Mouse (Mus musculus): ENCODE data around the gene Smim12.

DNA sequence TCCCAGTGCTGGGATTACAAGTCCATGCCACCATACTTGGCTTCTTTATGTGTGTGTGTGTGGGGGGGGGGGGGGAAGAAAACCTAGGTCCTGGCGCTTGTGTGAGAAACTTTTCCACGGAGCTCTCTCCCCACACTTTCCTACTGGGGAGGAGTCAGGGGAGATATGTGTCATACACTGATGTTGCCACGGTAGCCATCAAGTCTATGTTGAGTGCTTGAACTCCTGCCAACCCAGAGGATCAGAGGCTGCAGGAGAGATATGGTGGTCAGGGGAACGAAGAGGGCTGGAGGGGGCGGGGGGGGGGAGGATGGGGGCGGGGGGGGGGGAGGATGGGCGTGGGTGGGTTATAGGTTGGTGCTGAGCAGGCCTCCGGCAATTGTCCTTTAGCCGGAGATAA is 27.8 kb upstream of the Smim12 start:
- TF ChIP-seq CTCF (IDR thresholded peaks at IDR 0.05 in 2 of 3, conservative IDR thresholded peaks at IDR 0.05 in 1 of 3; ENCODE audit: control insufficient read depth in 1 of 3, insufficient read depth in 1 of 3, low read depth in 2 of 3, low read length in 3 of 3, poor library complexity in 1 of 3, severe bottlenecking in 1 of 3) (no peak), ZNF384 (IDR thresholded peaks at IDR 0.05; ENCODE audit: low read depth, low read length) (no peak), GATA1 (IDR thresholded peaks at IDR 0.05; ENCODE audit: low read depth, low read length) (no peak), NELFE (IDR thresholded peaks at IDR 0.05; ENCODE audit: low read depth, low read length) (no peak), GABPA (IDR thresholded peaks at IDR 0.05; ENCODE audit: low read depth, low read length) (no peak), TBP (IDR thresholded peaks at IDR 0.05; ENCODE audit: low read depth, low read length) (no peak), TCF12 (IDR thresholded peaks at IDR 0.05; ENCODE audit: low read depth, low read length) (no peak), HCFC1 (IDR thresholded peaks at IDR 0.05; ENCODE audit: low read depth, low read length) (no peak), POLR2A (IDR thresholded peaks at IDR 0.05; ENCODE audit: control insufficient read depth in 1 of 2, insufficient read depth in 1 of 2, low read depth in 1 of 2, low read length in 2 of 2, poor library complexity in 1 of 2) (no peak), UBTF (IDR thresholded peaks at IDR 0.05; ENCODE audit: borderline replicate concordance, insufficient read depth, low read depth, low read length) (no peak), EP300 (IDR thresholded peaks at IDR 0.05; ENCODE audit: low read depth in 1 of 2, low read length in 2 of 2) (no peak), CHD1 (IDR thresholded peaks at IDR 0.05; ENCODE audit: low read depth, low read length) (no peak), MAX (IDR thresholded peaks at IDR 0.05; ENCODE audit: low read length) (no peak)
